Mouse (Mus musculus) C2C12 (cell line): Measurements from ENCODE around the gene Traf6.

Experiments used
- CEBPB ChIP-seq: IDR thresholded peaks from one replicate; pipeline ENCODE4 v1.6.1; 2011; ENCODE audit warnings: low read depth, mild to moderate bottlenecking, control low read depth, moderate library complexity
- CTCF ChIP-seq: IDR thresholded peaks from one replicate; pipeline ENCODE4 v1.5.1; 2011; ENCODE audit not compliant: control insufficient read depth, insufficient read depth, insufficient read length
- FOSL1 ChIP-seq: IDR thresholded peaks from one replicate; pipeline ENCODE4 v1.8.0; 2011; ENCODE audit warnings: mild to moderate bottlenecking, low read length; ENCODE audit not compliant: poor library complexity, insufficient read depth, severe bottlenecking
- MAX ChIP-seq: IDR thresholded peaks from one replicate; pipeline ENCODE4 v1.6.1; 2011; ENCODE audit warnings: mild to moderate bottlenecking, control low read depth
- MYOD1 ChIP-seq: IDR thresholded peaks from one replicate; pipeline ENCODE4 v1.6.1; 2011; ENCODE audit warnings: low read depth; ENCODE audit not compliant: control insufficient read depth, insufficient read length
- MYOG ChIP-seq: IDR thresholded peaks from one replicate; pipeline ENCODE4 v1.6.1; 2011; ENCODE audit not compliant: control insufficient read depth, insufficient read length; ENCODE audit errors: extremely low read depth
- USF1 ChIP-seq: IDR thresholded peaks from one replicate; pipeline ENCODE4 v1.6.1; 2011; ENCODE audit warnings: low read depth, mild to moderate bottlenecking, control low read depth, moderate library complexity

GRCm38 (mm10) chr2:101746537-101746936 is 68.3 kb downstream of the Traf6 start:
- no peak for TF ChIP-seq MAX
- TF ChIP-seq CTCF, result no peak
- TF ChIP-seq MYOG, result no peak
- TF ChIP-seq CEBPB, result no peak
- no peak for TF ChIP-seq MYOD1
- TF ChIP-seq USF1, result no peak
- TF ChIP-seq FOSL1, result no peak
